Mouse (Mus musculus) G1E (cell line): Measurements from ENCODE around the gene Cop1. TPM values are rescaled to one million over a fixed set of nuclear protein-coding genes. Genes with fewer than 3 reads are reported as not detected.
"Not testable (repeated sequence)": the region's sequence is repeated elsewhere in the genome, so short reads cannot be mapped to it uniquely, and the experiment has no call there.

Experiments used
- ATAC-seq: 2 replicates; pipeline ENCODE4 v1.8.0; 2016; ENCODE audit warnings: mild to moderate bottlenecking; ENCODE audit not compliant: insufficient number of reproducible peaks, poor library complexity, low FRiP score, severe bottlenecking; ENCODE audit errors: extremely low read depth
- DNase-seq: peaks from one replicate; pipeline ENCODE4 v3.0.0; 2012; ENCODE audit warnings: low spot score
- H3K27me3 ChIP-seq: 2 replicates; pipeline ENCODE4 v1.6.1; 2012; ENCODE audit warnings: mild to moderate bottlenecking, low read length, inconsistent platforms; ENCODE audit not compliant: insufficient read depth
- H3K36me3 ChIP-seq: replicated peaks from 2 replicates; pipeline ENCODE3; 2012; ENCODE audit warnings: mild to moderate bottlenecking, inconsistent platforms
- H3K4me1 ChIP-seq: 2 replicates; pipeline ENCODE4 v1.6.1; 2012; ENCODE audit warnings: low read depth, low read length, inconsistent platforms, mixed read lengths; ENCODE audit not compliant: insufficient read depth
- H3K4me3 ChIP-seq: 2 replicates; pipeline ENCODE4 v1.5.1; 2012; ENCODE audit warnings: low read depth, mild to moderate bottlenecking, inconsistent platforms, low read length, moderate library complexity, mixed read lengths
- H3K9me3 ChIP-seq: replicated peaks from 2 replicates; pipeline ENCODE4 v1.6.1; 2012; ENCODE audit warnings: inconsistent platforms
- CTCF ChIP-seq: IDR thresholded peaks from 2 replicates; pipeline ENCODE4 v1.5.1; 2012; ENCODE audit warnings: low read depth, low read length, inconsistent platforms, mixed read lengths
- GATA1 ChIP-seq: IDR thresholded peaks from 2 replicates; pipeline ENCODE4 v1.6.1; 2012; ENCODE audit warnings: borderline replicate concordance, low read length, inconsistent platforms, mixed read lengths
- GATA2 ChIP-seq: IDR thresholded peaks from 2 replicates; pipeline ENCODE4 v1.6.1; 2012; ENCODE audit warnings: low read depth, low read length, inconsistent platforms, borderline replicate concordance
- POLR2AphosphoS5 ChIP-seq: IDR thresholded peaks from 2 replicates; pipeline ENCODE4 v1.6.1; 2012; ENCODE audit warnings: low read depth, low read length, inconsistent platforms; ENCODE audit not compliant: insufficient replicate concordance
- TAL1 ChIP-seq: conservative IDR thresholded peaks from 2 replicates; pipeline ENCODE4 v1.6.1; 2012; ENCODE audit warnings: low read depth, low read length, inconsistent platforms, mixed read lengths
- polyA plus RNA-seq: library from polyadenylated mRNA; stranded (reverse); fragments of >175 nt; gene quantifications from 2 replicates; pipeline ENCODE4 v1.2.3, GENCODE M21; 2012
- total RNA-seq, 2 experiments: library from RNA; stranded (forward) in 1 of 2; stranded (reverse) in 1 of 2; fragments of 200-1000 nt in 1 of 2; fragments of >200 nt in 1 of 2; fragmentation: Nextera tagmentation in 1 of 2; gene quantifications; 2 replicates each; pipeline ENCODE4 v1.2.3; 2014 to 2017

Cop1 gene
- total and polyA plus RNA-seq, 3 experiments = 38.1 to 160 (median 121) TPM

- DNase-seq = no peak
- Histone ChIP-seq H3K9me3 (no peaks in the 10 kb centered on the region), H3K4me3 (no peak overlapping the region), H3K27me3 (peaks cover 7% of the 10 kb centered on the region; the same call in 1 of the 2 replicates), H3K36me3 (no peaks in the 10 kb centered on the region), H3K4me1 (no peaks in the 10 kb centered on the region)
- TF ChIP-seq TAL1 (no peak), CTCF (no peak), POLR2AphosphoS5 (no peak), GATA1 (no peak), GATA2 (no peak)
- no peak for ATAC-seq
Measured at GRCm38 (mm10) chr1:159217437-159217836, 14.7 kb upstream of the Cop1 start.

DNA sequence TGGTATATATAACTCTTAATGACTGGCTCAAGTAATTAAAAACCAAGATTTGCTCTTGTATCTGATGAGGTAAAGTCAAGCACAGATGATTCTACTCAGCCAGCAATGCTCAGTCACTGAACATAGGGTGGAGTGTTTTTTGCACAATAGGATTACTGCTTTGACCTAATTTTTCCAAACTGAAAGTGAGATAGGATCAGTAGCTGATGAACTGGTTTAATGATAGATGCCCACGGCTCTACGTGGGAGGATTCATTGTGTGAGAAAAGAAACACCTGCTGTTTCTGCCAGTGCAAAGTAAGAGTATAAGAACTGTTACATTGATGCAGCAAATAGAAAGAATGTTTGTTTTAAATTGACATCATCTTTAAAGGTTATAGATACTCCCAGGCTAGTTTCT is 10.1 kb upstream of the Cop1 start:
- no peaks in the 10 kb centered on the region for H3K27me3 ChIP-seq
- TF ChIP-seq CTCF = no peak
- TF ChIP-seq GATA1 = no peak
- no peak for TF ChIP-seq TAL1
- no peak for TF ChIP-seq POLR2AphosphoS5
- TF ChIP-seq GATA2 = no peak
- no peaks in the 10 kb centered on the region for H3K36me3 ChIP-seq
- no peaks in the 10 kb centered on the region for H3K9me3 ChIP-seq
- ATAC-seq (no peak), DNase-seq (no peak)
- H3K4me1 ChIP-seq = no peaks in the 10 kb centered on the region; the same call in 1 of the 2 replicates
- no peak overlapping the region for H3K4me3 ChIP-seq

- Histone ChIP-seq H3K36me3 (no peaks in the 10 kb centered on the region), H3K4me3 (no peak overlapping the region), H3K27me3 (no peaks in the 10 kb centered on the region), H3K9me3 (no peaks in the 10 kb centered on the region), H3K4me1 (no peaks in the 10 kb centered on the region; the same call in 1 of the 2 replicates)
- DNase-seq (no peak), ATAC-seq (0 out of 2 replicates have a peak, but pooled peaks have one; percentile 49)
- TF ChIP-seq TAL1 (no peak), CTCF (no peak), GATA2 (no peak), POLR2AphosphoS5 (no peak), GATA1 (no peak)
Measured at GRCm38 (mm10) chr1:159225064-159225824, 6.9 kb upstream of the Cop1 start.

GRCm38 (mm10) chr1:159232572-159233261 is 597 bp downstream of the Cop1 start:
- peak overlapping the region; percentile 77 for H3K4me3 ChIP-seq
- DNase-seq, H3K27me3 ChIP-seq, H3K36me3 ChIP-seq, H3K9me3 ChIP-seq: not testable (repeated sequence)
- 0 out of 2 replicates have a peak, but pooled peaks have one; percentile 4 for ATAC-seq
- H3K4me1 ChIP-seq = peaks cover 35% of the 10 kb centered on the region

- DNase-seq (no peak), ATAC-seq (no peak)
Measured at GRCm38 (mm10) chr1:159233426-159233825, 1.3 kb downstream of the Cop1 start.

GRCm38 (mm10) chr1:159234496-159234895 is 2.4 kb downstream of the Cop1 start:
- TF ChIP-seq GATA1 (no peak), TAL1 (no peak)
- Histone ChIP-seq H3K36me3 (peaks cover 11% of the 10 kb centered on the region), H3K9me3 (no peaks in the 10 kb centered on the region), H3K4me1 (peaks cover 47% of the 10 kb centered on the region), H3K27me3 (no peaks in the 10 kb centered on the region), H3K4me3 (peak overlapping the region; percentile 59; the same call in 1 of the 2 replicates)
- DNase-seq = no peak
- peak; percentile 61 for ATAC-seq

More at GRCm38 (mm10) chr1:159233426-159233825, 1.3 kb downstream of the Cop1 start:
- no peaks in the 10 kb centered on the region for H3K27me3 ChIP-seq
- peak overlapping the region; percentile 77 for H3K4me3 ChIP-seq
- no peaks in the 10 kb centered on the region for H3K9me3 ChIP-seq
- peaks cover 41% of the 10 kb centered on the region for H3K4me1 ChIP-seq
- TF ChIP-seq GATA1 (no peak), CTCF (no peak), POLR2AphosphoS5 (no peak), GATA2 (no peak), TAL1 (no peak)
- peaks cover 9% of the 10 kb centered on the region for H3K36me3 ChIP-seq
